Mouse (Mus musculus): ENCODE data around the gene Usp46. TPM values are rescaled to one million over a fixed set of nuclear protein-coding genes. Genes with fewer than 3 reads are reported as not detected.
A peak's percentile ranks its signal among the peaks of the same experiment; 100 is the strongest.

Usp46 gene
- polyA plus RNA-seq, 1 experiment from 2014 or later: 52.3 TPM

GRCm38 (mm10) chr5:74063226-74063747 lies 4.9 kb downstream of the Usp46 start:
- peaks cover 48% of the 10 kb centered on the region for H3K4me1 ChIP-seq (replicated peaks; ENCODE audit: control insufficient read depth, insufficient read depth, low read length)

GRCm38 (mm10) chr5:74062266-74062665 lies 6.0 kb downstream of the Usp46 start:
- H3K4me2 ChIP-seq (ENCODE audit: low read depth, low read length): peak overlapping the region; percentile 25
- no peaks in the 10 kb centered on the region for H3K36me3 ChIP-seq (ENCODE audit: control insufficient read depth, insufficient read depth, low read length)
- H3K27me3 ChIP-seq (ENCODE audit: control insufficient read depth, insufficient read depth, low read depth, low read length): no peaks in the 10 kb centered on the region
- 0 out of 2 replicates have a peak overlapping the region, but pooled peaks have one; percentile 5 for H3K4me3 ChIP-seq (ENCODE audit: low read length)
- H3K4me1 ChIP-seq (replicated peaks; ENCODE audit: control insufficient read depth, insufficient read depth, low read length): peaks cover 46% of the 10 kb centered on the region
- H3K9me3 ChIP-seq (ENCODE audit: control insufficient read depth, low read length): no peaks in the 10 kb centered on the region
- peak; percentile 58 for ATAC-seq (ENCODE audit: low read depth)
- 59% methylated on average over 7 of the region's 7 CpGs for WGBS
- H3K9ac ChIP-seq (ENCODE audit: low read length): no peak overlapping the region
- H3K27ac ChIP-seq (ENCODE audit: low read length): peak overlapping the region; percentile 79

More at GRCm38 (mm10) chr5:74063226-74063747, 4.9 kb downstream of the Usp46 start:
- Histone ChIP-seq H3K4me2 (ENCODE audit: low read depth, low read length) (peak overlapping the region; percentile 34), H3K36me3 (ENCODE audit: control insufficient read depth, insufficient read depth, low read length) (no peaks in the 10 kb centered on the region), H3K4me3 (ENCODE audit: low read length) (no peak overlapping the region), H3K27me3 (ENCODE audit: control insufficient read depth, insufficient read depth, low read depth, low read length) (no peaks in the 10 kb centered on the region), H3K9me3 (ENCODE audit: control insufficient read depth, low read length) (no peaks in the 10 kb centered on the region), H3K27ac (ENCODE audit: low read length) (peak overlapping the region; percentile 79), H3K9ac (ENCODE audit: low read length) (no peak overlapping the region)
- no peak for ATAC-seq (ENCODE audit: low read depth)
- WGBS: 73% methylated on average over 5 of the region's 5 CpGs

GRCm38 (mm10) chr5:74061408-74062047 lies 6.7 kb downstream of the Usp46 start:
- ATAC-seq (ENCODE audit: low read depth): no peak
- peak overlapping the region; percentile 33 for H3K9ac ChIP-seq (ENCODE audit: low read length)
- H3K4me3 ChIP-seq (ENCODE audit: low read length): peak overlapping the region; percentile 28
- H3K4me1 ChIP-seq (replicated peaks; ENCODE audit: control insufficient read depth, insufficient read depth, low read length): peaks cover 39% of the 10 kb centered on the region
- WGBS: 51% methylated on average over 18 of the region's 18 CpGs
- H3K36me3 ChIP-seq (ENCODE audit: control insufficient read depth, insufficient read depth, low read length): no peaks in the 10 kb centered on the region
- H3K4me2 ChIP-seq (ENCODE audit: low read depth, low read length): peak overlapping the region; percentile 48
- peak overlapping the region; percentile 88 for H3K27ac ChIP-seq (ENCODE audit: low read length)
- H3K9me3 ChIP-seq (ENCODE audit: control insufficient read depth, low read length): no peaks in the 10 kb centered on the region
- H3K27me3 ChIP-seq (ENCODE audit: control insufficient read depth, insufficient read depth, low read depth, low read length): no peaks in the 10 kb centered on the region

- ATAC-seq (ENCODE audit: low read depth): peak; percentile 27
- 67% methylated on average over 15 of the region's 15 CpGs for WGBS
- Histone ChIP-seq H3K4me1 (replicated peaks; ENCODE audit: control insufficient read depth, insufficient read depth, low read length) (peaks cover 25% of the 10 kb centered on the region), H3K36me3 (ENCODE audit: control insufficient read depth, insufficient read depth, low read length) (no peaks in the 10 kb centered on the region), H3K4me3 (ENCODE audit: low read length) (no peak overlapping the region), H3K9me3 (ENCODE audit: control insufficient read depth, low read length) (no peaks in the 10 kb centered on the region), H3K4me2 (ENCODE audit: low read depth, low read length) (peak overlapping the region; percentile 23; the same call in 1 of the 2 replicates), H3K27ac (ENCODE audit: low read length) (0 out of 2 replicates have a peak overlapping the region, but pooled peaks have one; percentile 0), H3K27me3 (ENCODE audit: control insufficient read depth, insufficient read depth, low read depth, low read length) (no peaks in the 10 kb centered on the region), H3K9ac (ENCODE audit: low read length) (no peak overlapping the region)
Measured at GRCm38 (mm10) chr5:74052171-74052909, 15.9 kb downstream of the Usp46 start.

- 0 out of 2 replicates have a peak overlapping the region, but pooled peaks have one; percentile 28 for H3K27ac ChIP-seq (ENCODE audit: low read length)
- 59% methylated on average over 23 of the region's 23 CpGs for WGBS
- ATAC-seq (ENCODE audit: low read depth): peak; percentile 58
- H3K4me1 ChIP-seq (replicated peaks; ENCODE audit: control insufficient read depth, insufficient read depth, low read length): peaks cover 25% of the 10 kb centered on the region
- H3K27me3 ChIP-seq (ENCODE audit: control insufficient read depth, insufficient read depth, low read depth, low read length): no peaks in the 10 kb centered on the region
- H3K36me3 ChIP-seq (ENCODE audit: control insufficient read depth, insufficient read depth, low read length): no peaks in the 10 kb centered on the region
- peak overlapping the region; percentile 23; the same call in 1 of the 2 replicates for H3K4me2 ChIP-seq (ENCODE audit: low read depth, low read length)
- H3K4me3 ChIP-seq (ENCODE audit: low read length): no peak overlapping the region
- no peak overlapping the region for H3K9ac ChIP-seq (ENCODE audit: low read length)
- H3K9me3 ChIP-seq (ENCODE audit: control insufficient read depth, low read length): no peaks in the 10 kb centered on the region
Measured at GRCm38 (mm10) chr5:74051394-74052170, 16.6 kb downstream of the Usp46 start.

- Histone ChIP-seq H3K4me2 (ENCODE audit: low read depth, low read length) (no peak overlapping the region), H3K9me3 (ENCODE audit: control insufficient read depth, low read length) (no peaks in the 10 kb centered on the region), H3K27me3 (ENCODE audit: control insufficient read depth, insufficient read depth, low read depth, low read length) (no peaks in the 10 kb centered on the region), H3K36me3 (ENCODE audit: control insufficient read depth, insufficient read depth, low read length) (no peaks in the 10 kb centered on the region), H3K4me1 (replicated peaks; ENCODE audit: control insufficient read depth, insufficient read depth, low read length) (peaks cover 25% of the 10 kb centered on the region), H3K4me3 (ENCODE audit: low read length) (no peak overlapping the region), H3K9ac (ENCODE audit: low read length) (no peak overlapping the region), H3K27ac (ENCODE audit: low read length) (no peak overlapping the region)
- WGBS: 94% methylated on average over 2 of the region's 2 CpGs
- 0 out of 2 replicates have a peak, but pooled peaks have one; percentile 11 for ATAC-seq (ENCODE audit: low read depth)
Measured at GRCm38 (mm10) chr5:74050903-74051302, 17.3 kb downstream of the Usp46 start.

- Histone ChIP-seq H3K4me1 (replicated peaks; ENCODE audit: control insufficient read depth, insufficient read depth, low read length) (peaks cover 25% of the 10 kb centered on the region), H3K27me3 (ENCODE audit: control insufficient read depth, insufficient read depth, low read depth, low read length) (no peaks in the 10 kb centered on the region), H3K4me3 (ENCODE audit: low read length) (no peak overlapping the region), H3K4me2 (ENCODE audit: low read depth, low read length) (no peak overlapping the region), H3K9me3 (ENCODE audit: control insufficient read depth, low read length) (no peaks in the 10 kb centered on the region), H3K27ac (ENCODE audit: low read length) (0 out of 2 replicates have a peak overlapping the region, but pooled peaks have one; percentile 4), H3K9ac (ENCODE audit: low read length) (no peak overlapping the region), H3K36me3 (ENCODE audit: control insufficient read depth, insufficient read depth, low read length) (no peaks in the 10 kb centered on the region)
- no peak for ATAC-seq (ENCODE audit: low read depth)
- 36% methylated on average over 16 of the region's 16 CpGs for WGBS
Measured at GRCm38 (mm10) chr5:74048846-74049495, 19.3 kb downstream of the Usp46 start.

- 73% methylated on average over 7 of the region's 7 CpGs for WGBS
- H3K9me3 ChIP-seq (ENCODE audit: control insufficient read depth, low read length): no peaks in the 10 kb centered on the region
- H3K27ac ChIP-seq (ENCODE audit: low read length): no peak overlapping the region
- ATAC-seq (ENCODE audit: low read depth): no peak
- H3K4me2 ChIP-seq (ENCODE audit: low read depth, low read length): no peak overlapping the region
- peaks cover 9% of the 10 kb centered on the region for H3K4me1 ChIP-seq (replicated peaks; ENCODE audit: control insufficient read depth, insufficient read depth, low read length)
- no peak overlapping the region for H3K9ac ChIP-seq (ENCODE audit: low read length)
- H3K4me3 ChIP-seq (ENCODE audit: low read length): no peak overlapping the region
- H3K27me3 ChIP-seq (ENCODE audit: control insufficient read depth, insufficient read depth, low read depth, low read length): no peaks in the 10 kb centered on the region
- no peaks in the 10 kb centered on the region for H3K36me3 ChIP-seq (ENCODE audit: control insufficient read depth, insufficient read depth, low read length)
Measured at GRCm38 (mm10) chr5:74044591-74044990, 23.6 kb downstream of the Usp46 start.

Data from lung, embryonic 16.5 days (tissue).